Mouse (Mus musculus): ENCODE data around the gene Ric8a. TPM values are rescaled to one million over a fixed set of nuclear protein-coding genes. Genes with fewer than 3 reads are reported as not detected.
A peak's percentile ranks its signal among the peaks of the same experiment; 100 is the strongest.

Gene Ric8a
- polyA plus RNA-seq, 1 experiment from 2014 or later, result 94.8 TPM

DNA sequence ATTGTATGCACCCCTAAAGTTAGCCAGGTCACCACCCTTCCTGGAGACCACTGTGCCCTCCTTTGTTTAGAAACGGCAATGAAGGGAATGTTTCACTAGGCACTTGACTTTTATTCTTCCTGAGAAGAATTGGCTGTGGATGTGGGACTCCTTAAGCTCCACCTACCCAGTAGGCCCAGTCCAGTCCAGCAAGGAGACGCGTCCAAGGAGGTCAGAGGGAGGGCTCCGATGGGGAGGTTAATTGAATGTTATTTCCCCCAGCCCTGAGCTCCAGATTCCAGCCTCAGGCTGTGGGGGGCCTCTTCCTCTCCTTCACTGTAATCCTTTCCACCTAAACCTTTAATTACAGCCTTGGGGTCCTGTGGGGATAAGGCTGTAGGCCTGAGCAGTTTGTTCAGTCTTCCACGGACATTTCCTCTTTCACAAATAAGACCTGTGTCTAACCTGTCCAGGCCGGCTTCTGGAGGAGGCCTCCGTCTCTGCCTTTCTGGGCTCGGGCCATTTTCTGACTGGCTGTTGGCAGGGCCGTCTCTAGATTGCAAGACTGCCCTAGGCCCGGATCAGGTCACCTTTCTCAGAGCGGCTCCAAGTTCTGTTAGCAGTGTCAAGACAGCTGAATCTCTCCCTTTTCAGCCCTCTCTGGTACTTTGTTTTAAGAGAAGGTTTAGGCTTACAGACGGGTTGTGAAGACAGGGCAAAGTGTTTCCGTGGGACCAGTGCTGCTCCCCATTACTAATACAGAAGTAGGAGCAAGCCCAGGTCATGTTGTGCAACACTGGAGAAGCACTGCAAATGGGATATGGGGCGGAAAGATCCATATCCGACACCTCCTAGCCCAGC, 45.5 kb downstream of the Ric8a start:
- Histone ChIP-seq H3K4me3 (no peak overlapping the region), H3K36me3 (peaks cover 23% of the 10 kb centered on the region), H3K27me3 (replicated peaks) (no peaks in the 10 kb centered on the region), H3K4me2 (replicated peaks) (no peak overlapping the region), H3K27ac (no peak overlapping the region), H3K4me1 (no peaks in the 10 kb centered on the region), H3K9me3 (no peaks in the 10 kb centered on the region), H3K9ac (no peak overlapping the region)
- 80% methylated on average over 15 of the region's 15 CpGs for WGBS
- ATAC-seq (ENCODE audit: low FRiP score, low read depth), result no peak

DNA sequence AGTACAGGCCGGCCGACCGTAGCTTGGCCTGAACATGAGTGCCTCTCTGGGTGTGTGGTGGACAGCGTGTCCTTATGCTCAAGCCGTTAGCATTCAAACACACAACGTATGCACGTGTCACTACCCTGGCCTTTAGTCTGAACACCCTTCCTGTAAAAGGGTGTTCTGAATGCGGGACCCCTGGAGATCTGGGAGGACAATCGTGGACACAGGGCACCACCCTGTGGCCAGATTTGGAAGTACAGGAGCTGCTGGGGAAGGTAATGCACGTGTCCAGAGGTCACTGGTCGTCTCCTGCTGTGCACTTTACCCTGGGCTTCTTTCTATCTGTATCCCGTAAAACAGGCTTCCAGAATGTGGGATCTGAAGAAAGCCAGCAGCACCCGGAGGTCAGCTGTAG, 46.5 kb downstream of the Ric8a start:
- Histone ChIP-seq H3K36me3 (peaks cover 14% of the 10 kb centered on the region), H3K9ac (no peak overlapping the region), H3K27me3 (replicated peaks) (no peaks in the 10 kb centered on the region), H3K4me3 (no peak overlapping the region), H3K4me2 (replicated peaks) (no peak overlapping the region), H3K4me1 (no peaks in the 10 kb centered on the region), H3K27ac (no peak overlapping the region), H3K9me3 (no peaks in the 10 kb centered on the region)
- WGBS, result 24% methylated on average over 13 of the region's 13 CpGs
- peak; percentile 67; the same call in 1 of the 2 replicates for ATAC-seq (ENCODE audit: low FRiP score, low read depth)

DNA sequence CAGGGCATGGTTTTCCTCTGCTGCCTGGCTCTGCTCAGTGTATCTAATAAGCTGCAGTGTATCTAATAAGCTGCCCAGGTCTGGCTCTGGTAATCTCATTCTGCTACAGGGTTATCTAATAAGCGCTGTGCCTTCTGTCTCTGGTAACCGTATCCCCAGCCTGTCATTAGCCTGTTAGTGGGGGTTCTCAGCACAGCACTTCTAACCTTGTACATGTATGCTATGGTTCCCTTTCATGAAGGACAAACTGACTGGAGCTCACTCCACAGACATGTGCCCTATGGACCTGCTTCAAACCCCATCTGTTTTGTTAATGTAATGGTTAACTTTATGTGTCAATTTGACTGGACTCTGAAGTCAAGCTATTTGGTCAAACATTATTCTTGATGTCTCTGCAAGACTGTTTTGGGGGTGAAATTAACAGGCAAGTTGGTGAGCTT, 48.9 kb downstream of the Ric8a start:
- no peak overlapping the region for H3K4me3 ChIP-seq
- H3K27me3 ChIP-seq (replicated peaks), result no peaks in the 10 kb centered on the region
- no peak for ATAC-seq (ENCODE audit: low FRiP score, low read depth)
- no peak overlapping the region for H3K4me2 ChIP-seq (replicated peaks)
- H3K9ac ChIP-seq, result no peak overlapping the region
- 84% methylated on average over 2 of the region's 2 CpGs for WGBS
- H3K27ac ChIP-seq, result no peak overlapping the region
- peaks cover 4% of the 10 kb centered on the region; the same call in 1 of the 2 replicates for H3K4me1 ChIP-seq
- no peaks in the 10 kb centered on the region for H3K9me3 ChIP-seq
- no peaks in the 10 kb centered on the region for H3K36me3 ChIP-seq

DNA sequence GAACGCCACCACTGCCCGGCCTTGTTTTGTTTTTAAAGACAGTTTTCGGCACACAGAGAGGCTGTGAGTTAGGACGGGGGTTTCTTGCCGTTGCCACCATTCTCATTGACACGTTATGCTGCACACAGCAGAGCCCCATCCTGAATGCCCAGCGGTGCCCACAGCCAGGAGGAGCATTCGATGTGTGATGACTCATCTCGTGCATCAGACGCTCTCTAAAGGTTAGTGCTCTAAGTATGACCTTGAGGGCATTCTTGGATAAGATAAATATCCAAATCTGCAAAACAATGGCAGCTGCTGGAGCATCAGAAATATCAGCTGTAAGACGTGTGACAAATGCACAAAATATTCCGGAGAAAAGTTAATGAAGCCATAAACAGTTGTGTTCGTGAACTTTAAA, 50.4 kb downstream of the Ric8a start:
- no peak overlapping the region for H3K4me3 ChIP-seq

DNA sequence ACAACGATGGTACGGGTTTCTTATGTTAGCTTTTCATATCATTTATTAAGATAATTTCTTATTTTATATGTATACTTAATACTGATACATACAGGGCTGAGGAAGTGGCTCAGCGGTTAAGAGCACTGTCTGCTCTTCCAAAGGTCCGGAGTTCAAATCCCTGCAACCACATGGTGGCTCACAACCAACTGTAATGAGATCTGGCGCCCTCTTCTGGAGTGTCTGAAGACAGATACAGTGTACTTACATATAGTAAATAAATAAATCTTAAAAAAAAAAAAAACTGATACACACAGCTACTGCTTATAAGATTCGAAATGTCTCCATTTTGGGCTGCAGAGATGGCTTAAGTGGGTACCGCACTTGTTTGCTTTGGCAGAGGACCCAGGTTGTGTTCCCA, 50.9 kb downstream of the Ric8a start:
- 86% methylated on average over 7 of the region's 7 CpGs for WGBS
- no peak overlapping the region for H3K4me3 ChIP-seq
- H3K36me3 ChIP-seq, result no peaks in the 10 kb centered on the region
- H3K4me1 ChIP-seq, result peaks cover 4% of the 10 kb centered on the region; the same call in 1 of the 2 replicates
- H3K27ac ChIP-seq, result no peak overlapping the region
- H3K4me2 ChIP-seq (replicated peaks), result no peak overlapping the region
- no peaks in the 10 kb centered on the region for H3K9me3 ChIP-seq
- H3K27me3 ChIP-seq (replicated peaks), result no peaks in the 10 kb centered on the region
- no peak overlapping the region for H3K9ac ChIP-seq
- no peak for ATAC-seq (ENCODE audit: low FRiP score, low read depth)

More for the DNA sequence above, 50.4 kb downstream of the Ric8a start:
- Histone ChIP-seq H3K9me3 (no peaks in the 10 kb centered on the region), H3K27me3 (replicated peaks) (no peaks in the 10 kb centered on the region), H3K9ac (no peak overlapping the region), H3K27ac (no peak overlapping the region), H3K4me2 (replicated peaks) (no peak overlapping the region), H3K4me1 (peaks cover 4% of the 10 kb centered on the region; the same call in 1 of the 2 replicates), H3K36me3 (no peaks in the 10 kb centered on the region)
- 83% methylated on average over 13 of the region's 13 CpGs for WGBS
- ATAC-seq (ENCODE audit: low FRiP score, low read depth), result no peak

DNA sequence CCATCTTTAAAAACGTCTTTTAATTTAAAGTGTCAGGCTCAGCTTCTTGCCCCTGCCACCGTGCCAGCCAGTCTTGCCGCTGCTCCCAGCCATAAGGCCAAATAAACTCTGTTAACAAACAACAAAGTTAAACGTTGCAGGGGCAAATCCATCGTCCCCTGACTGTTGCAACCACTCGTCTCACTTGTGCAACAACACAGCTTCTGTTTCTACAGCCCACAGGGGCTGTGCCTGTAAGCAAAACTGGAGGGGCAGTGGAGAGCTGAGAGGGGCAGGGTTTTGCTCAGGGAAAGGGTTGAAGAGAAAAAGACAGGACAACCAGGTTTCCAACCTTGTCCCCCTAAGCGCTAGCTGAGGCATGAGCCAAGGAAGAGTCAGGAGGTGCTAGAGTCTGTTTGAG, 51.4 kb downstream of the Ric8a start:
- ATAC-seq (ENCODE audit: low FRiP score, low read depth), result no peak
- no peak overlapping the region for H3K27ac ChIP-seq
- no peaks in the 10 kb centered on the region for H3K9me3 ChIP-seq
- H3K4me2 ChIP-seq (replicated peaks), result peak overlapping the region; percentile 69
- no peak overlapping the region for H3K4me3 ChIP-seq
- H3K36me3 ChIP-seq, result no peaks in the 10 kb centered on the region
- no peaks in the 10 kb centered on the region for H3K27me3 ChIP-seq (replicated peaks)
- H3K4me1 ChIP-seq, result peaks cover 4% of the 10 kb centered on the region; the same call in 1 of the 2 replicates
- H3K9ac ChIP-seq, result no peak overlapping the region
- WGBS, result 52% methylated on average over 7 of the region's 7 CpGs

DNA sequence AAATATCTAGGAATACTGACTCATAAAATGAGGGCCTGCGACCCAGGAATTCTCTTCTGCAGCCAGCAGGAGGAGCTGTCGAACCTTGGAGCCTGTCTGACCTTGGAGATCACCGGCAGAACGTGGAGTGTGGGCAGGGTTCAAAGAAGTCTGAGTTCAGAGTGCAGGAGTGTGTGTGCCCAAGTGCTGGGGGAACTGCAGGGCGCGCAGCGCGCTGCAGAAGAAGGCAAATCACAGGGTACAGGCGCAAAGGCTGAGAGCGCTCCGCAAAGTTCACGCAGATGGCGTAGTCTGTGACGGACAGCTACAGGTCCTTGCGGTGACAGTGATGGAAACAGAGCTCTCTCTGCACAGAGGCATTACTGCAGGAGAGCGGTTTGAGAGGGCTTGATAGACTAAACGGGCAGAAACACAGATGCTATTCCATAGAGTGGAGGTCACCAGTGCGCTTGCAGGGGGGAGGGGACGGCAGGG, 51.9 kb downstream of the Ric8a start:
- no peaks in the 10 kb centered on the region for H3K36me3 ChIP-seq
- 1% methylated on average over 19 of the region's 19 CpGs for WGBS
- peak overlapping the region; percentile 27 for H3K4me3 ChIP-seq
- H3K9ac ChIP-seq, result no peak overlapping the region
- H3K27ac ChIP-seq, result no peak overlapping the region
- peak; percentile 48; the same call in 1 of the 2 replicates for ATAC-seq (ENCODE audit: low FRiP score, low read depth)
- no peaks in the 10 kb centered on the region for H3K9me3 ChIP-seq
- no peaks in the 10 kb centered on the region for H3K27me3 ChIP-seq (replicated peaks)
- H3K4me2 ChIP-seq (replicated peaks), result peak overlapping the region; percentile 69
- H3K4me1 ChIP-seq, result peaks cover 4% of the 10 kb centered on the region; the same call in 1 of the 2 replicates

DNA sequence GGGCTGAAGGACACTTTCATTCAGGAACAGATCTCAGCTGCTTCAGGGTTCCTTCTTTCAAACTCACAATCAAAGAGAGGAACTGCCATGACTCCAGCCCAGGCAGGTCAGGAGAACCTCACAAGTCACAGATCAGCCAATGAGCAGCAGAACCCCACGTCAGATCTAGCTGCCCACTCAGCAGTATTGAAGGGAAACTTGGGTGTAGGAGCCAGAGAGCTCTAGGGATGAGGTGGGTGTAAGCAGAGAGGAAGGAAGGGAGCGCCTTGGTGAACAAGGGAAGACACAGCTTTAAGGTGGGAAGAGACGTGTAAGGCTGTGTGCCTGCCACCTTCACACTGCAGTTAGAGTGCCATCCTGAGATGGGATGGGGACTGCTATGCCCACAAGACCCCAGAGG, 55.5 kb downstream of the Ric8a start:
- WGBS, result 64% methylated on average over 3 of the region's 3 CpGs
- no peaks in the 10 kb centered on the region for H3K36me3 ChIP-seq
- no peaks in the 10 kb centered on the region for H3K27me3 ChIP-seq (replicated peaks)
- no peaks in the 10 kb centered on the region for H3K9me3 ChIP-seq
- no peak overlapping the region for H3K9ac ChIP-seq
- no peak overlapping the region for H3K4me2 ChIP-seq (replicated peaks)
- no peak overlapping the region for H3K27ac ChIP-seq
- H3K4me1 ChIP-seq, result peaks cover 4% of the 10 kb centered on the region; the same call in 1 of the 2 replicates
- ATAC-seq (ENCODE audit: low FRiP score, low read depth), result no peak
- H3K4me3 ChIP-seq, result no peak overlapping the region

DNA sequence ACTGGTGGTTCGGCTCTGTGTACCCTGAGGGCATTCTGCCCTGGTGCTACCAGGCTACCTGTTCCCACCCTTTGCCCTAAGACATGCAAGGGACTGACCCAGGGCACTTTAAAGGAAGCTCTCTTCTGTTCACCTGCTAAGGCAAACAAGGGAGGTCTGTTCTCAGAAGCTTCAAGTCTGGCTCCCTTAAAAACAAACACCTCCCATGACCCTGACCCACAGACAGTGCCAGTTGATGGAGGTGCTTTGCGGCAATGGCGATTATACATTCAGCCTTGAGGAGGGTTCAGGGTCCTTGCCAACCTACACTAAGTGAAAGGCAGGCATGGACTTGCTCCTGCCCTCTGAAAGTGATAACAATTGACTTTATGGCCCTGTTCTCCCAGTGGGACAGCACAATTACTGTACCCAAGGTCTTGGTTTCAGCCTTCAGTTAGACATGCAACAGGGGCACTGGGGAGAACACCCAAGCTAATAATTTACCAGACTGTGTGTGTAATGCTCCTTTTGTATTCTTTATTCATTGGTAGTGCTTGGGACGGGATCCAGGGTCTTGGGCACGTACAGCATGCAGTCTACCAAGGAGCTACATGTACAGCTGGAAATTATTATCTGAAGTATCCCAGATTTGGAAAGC, 56.2 kb downstream of the Ric8a start:
- H3K36me3 ChIP-seq, result no peaks in the 10 kb centered on the region
- no peak for ATAC-seq (ENCODE audit: low FRiP score, low read depth)
- H3K9me3 ChIP-seq, result no peaks in the 10 kb centered on the region
- H3K9ac ChIP-seq, result no peak overlapping the region
- no peak overlapping the region for H3K27ac ChIP-seq
- 55% methylated on average over 5 of the region's 5 CpGs for WGBS
- peaks cover 4% of the 10 kb centered on the region; the same call in 1 of the 2 replicates for H3K4me1 ChIP-seq
- H3K27me3 ChIP-seq (replicated peaks), result no peaks in the 10 kb centered on the region
- H3K4me3 ChIP-seq, result no peak overlapping the region
- H3K4me2 ChIP-seq (replicated peaks), result no peak overlapping the region

Other genes with a start within 250 kb of the Ric8a start
- gene Olfr61, start 228.0 kb upstream of the Ric8a start, polyA plus RNA-seq (2016; fragmentation: Nextera tagmentation; extraction: Ambion mirVana), result not detected in 2 replicates
- not detected in 2 replicates for gene Olfr53, start 210.5 kb upstream of the Ric8a start, polyA plus RNA-seq (2016; fragmentation: Nextera tagmentation; extraction: Ambion mirVana)
- not detected in 2 replicates for gene Olfr539, start 197.0 kb upstream of the Ric8a start, polyA plus RNA-seq (2016; fragmentation: Nextera tagmentation; extraction: Ambion mirVana)
- gene Olfr45, start 175.0 kb upstream of the Ric8a start, polyA plus RNA-seq (2016; fragmentation: Nextera tagmentation; extraction: Ambion mirVana), result not detected in 2 replicates
- gene Olfr541, start 159.7 kb upstream of the Ric8a start, polyA plus RNA-seq (2016; fragmentation: Nextera tagmentation; extraction: Ambion mirVana), result not detected in 2 replicates
- gene Cyp2e1, start 93.2 kb upstream of the Ric8a start, polyA plus RNA-seq (2016; fragmentation: Nextera tagmentation; extraction: Ambion mirVana), result not detected in 2 replicates
- 0.23 and 0.30 TPM in 2 replicates for gene Syce1, start 69.1 kb upstream of the Ric8a start, polyA plus RNA-seq (2016; fragmentation: Nextera tagmentation; extraction: Ambion mirVana)
- gene Zfp941, start 34.8 kb upstream of the Ric8a start, polyA plus RNA-seq (2016; fragmentation: Nextera tagmentation; extraction: Ambion mirVana), result 13.2 and 15.3 TPM in 2 replicates
- gene Urah, start 21.9 kb upstream of the Ric8a start, polyA plus RNA-seq (2016; fragmentation: Nextera tagmentation; extraction: Ambion mirVana), result not detected in 2 replicates
- gene Scgb1c1, start 11.4 kb upstream of the Ric8a start, polyA plus RNA-seq (2016; fragmentation: Nextera tagmentation; extraction: Ambion mirVana), result not detected in 2 replicates
- gene Odf3, start 9.2 kb upstream of the Ric8a start, polyA plus RNA-seq (2016; fragmentation: Nextera tagmentation; extraction: Ambion mirVana), result not detected in 2 replicates
- gene Gm45785, start 626 bp upstream of the Ric8a start, polyA plus RNA-seq (2016; fragmentation: Nextera tagmentation; extraction: Ambion mirVana), result not detected in 2 replicates
- gene Bet1l, start 620 bp downstream of the Ric8a start, polyA plus RNA-seq (2016; fragmentation: Nextera tagmentation; extraction: Ambion mirVana), result 30.3 and 34.2 TPM in 2 replicates
- 293 and 317 TPM in 2 replicates for gene Psmd13, start 25.0 kb downstream of the Ric8a start, polyA plus RNA-seq (2016; fragmentation: Nextera tagmentation; extraction: Ambion mirVana)
- gene Sirt3, start 25.4 kb downstream of the Ric8a start, polyA plus RNA-seq (2016; fragmentation: Nextera tagmentation; extraction: Ambion mirVana), result 32.4 and 33.1 TPM in 2 replicates
- 1.9 and 2.2 TPM in 2 replicates for gene Cox8b, start 43.5 kb downstream of the Ric8a start, polyA plus RNA-seq (2016; fragmentation: Nextera tagmentation; extraction: Ambion mirVana)
- gene Nlrp6, start 63.9 kb downstream of the Ric8a start, polyA plus RNA-seq (2016; fragmentation: Nextera tagmentation; extraction: Ambion mirVana), result 0.08 TPM in 1 of 2 replicates, not detected in the other
- gene Pgghg, start 84.4 kb downstream of the Ric8a start, polyA plus RNA-seq (2016; fragmentation: Nextera tagmentation; extraction: Ambion mirVana), result 11.2 and 12.2 TPM in 2 replicates
- 1.2 and 1.6 TPM in 2 replicates for gene Ifitm5, start 93.3 kb downstream of the Ric8a start, polyA plus RNA-seq (2016; fragmentation: Nextera tagmentation; extraction: Ambion mirVana)
- 0.55 TPM in 1 of 2 replicates, not detected in the other for gene Gm45717, start 99.0 kb downstream of the Ric8a start, polyA plus RNA-seq (2016; fragmentation: Nextera tagmentation; extraction: Ambion mirVana)
- 314 and 316 TPM in 2 replicates for gene Ifitm2, start 99.0 kb downstream of the Ric8a start, polyA plus RNA-seq (2016; fragmentation: Nextera tagmentation; extraction: Ambion mirVana)
- gene Ifitm1, start 110.3 kb downstream of the Ric8a start, polyA plus RNA-seq (2016; fragmentation: Nextera tagmentation; extraction: Ambion mirVana), result 10.1 and 13.6 TPM in 2 replicates
- gene Ifitm3, start 153.8 kb downstream of the Ric8a start, polyA plus RNA-seq (2016; fragmentation: Nextera tagmentation; extraction: Ambion mirVana), result 23.9 and 29.2 TPM in 2 replicates
- 0.42 and 0.54 TPM in 2 replicates for gene Ifitm6, start 161.0 kb downstream of the Ric8a start, polyA plus RNA-seq (2016; fragmentation: Nextera tagmentation; extraction: Ambion mirVana)
- gene Gm17387, start 172.2 kb downstream of the Ric8a start, polyA plus RNA-seq (2016; fragmentation: Nextera tagmentation; extraction: Ambion mirVana), result not detected in 2 replicates
- gene B4galnt4, start 204.1 kb downstream of the Ric8a start, polyA plus RNA-seq (2016; fragmentation: Nextera tagmentation; extraction: Ambion mirVana), result 40.8 and 41.5 TPM in 2 replicates
- gene Pkp3, start 221.3 kb downstream of the Ric8a start, polyA plus RNA-seq (2016; fragmentation: Nextera tagmentation; extraction: Ambion mirVana), result 1.6 and 3.1 TPM in 2 replicates
- gene Sigirr, start 243.6 kb downstream of the Ric8a start, polyA plus RNA-seq (2016; fragmentation: Nextera tagmentation; extraction: Ambion mirVana), result 1.6 and 2.3 TPM in 2 replicates

Measured in neural tube, embryonic 12.5 days (tissue).